Mouse (Mus musculus): ENCODE measurements around the gene Prkag1.

Gene Prkag1

GRCm38 (mm10) chr15:98768259-98768658 is 63.1 kb downstream of the Prkag1 start:
- DNase-seq (ENCODE audit: low read depth), result no peak

GRCm38 (mm10) chr15:98765929-98766328 is 65.4 kb downstream of the Prkag1 start:
- DNase-seq (ENCODE audit: low read depth), result no peak

Data from 416B (cell line).